Mouse (Mus musculus) layer of hippocampus, postnatal 10 days (tissue): ENCODE results near the gene Faim. TPM values are rescaled to one million over a fixed set of nuclear protein-coding genes. Genes with fewer than 3 reads are reported as not detected.
A peak's percentile ranks its signal among the peaks of the same experiment; 100 is the strongest.

ENCODE experiments used
- DNase-seq, 2 experiments: peaks; one replicate each; pipeline ENCODE4 v3.0.0; 2021; ENCODE audit warnings: low spot score in 2 of 2
- total RNA-seq, 2 experiments: library from RNA; stranded (reverse); gene quantifications; 2 replicates each; pipeline ENCODE4 v1.2.3; 2021

Gene Faim
- total RNA-seq, 2 experiments from 2014 or later = 56.5 to 57.3 TPM

GRCm38 (mm10) chr9:99044761-99045160 is 58.6 kb downstream of the Faim start:
- DNase-seq = peak in 1 of 2 experiments; percentile 47

GRCm38 (mm10) chr9:99048724-99049250 is 62.6 kb downstream of the Faim start:
- no peak for DNase-seq

GRCm38 (mm10) chr9:99049760-99050159 is 63.6 kb downstream of the Faim start:
- DNase-seq = no peak

Other genes starting within 250 kb of the Faim start
- not detected for gene Prr23a1, start 143.9 kb upstream of the Faim start, total RNA-seq
- gene Prr23a2, start 129.9 kb upstream of the Faim start, total RNA-seq = not detected
- gene Prr23a3, start 121.6 kb upstream of the Faim start, total RNA-seq = not detected
- not detected for gene 7420426K07Rik, start 83.3 kb upstream of the Faim start, total RNA-seq
- 1 to 10 TPM; 1.4 to 1.7 TPM for gene Foxl2, start 31.1 kb upstream of the Faim start, total RNA-seq
- under 1 TPM in 1 of 2 experiments, not detected in 1; 0.22 TPM for gene Gm1123, start 49.3 kb downstream of the Faim start, total RNA-seq
- 10 to 100 TPM; 22.5 to 23.2 TPM for gene Pik3cb, start 154.2 kb downstream of the Faim start, total RNA-seq